Mouse (Mus musculus): ENCODE results near the gene Trim21.

GRCm38 (mm10) chr7:102566219-102566618 lies 933 bp upstream of the Trim21 start:
- TF ChIP-seq CTCF (IDR thresholded peaks at IDR 0.05) (peak; percentile 35), EP300 (IDR thresholded peaks at IDR 0.05) (no peak)
